Mouse (Mus musculus): ENCODE measurements around the gene Hpcal4.
A peak's percentile ranks its signal among the peaks of the same experiment; 100 is the strongest.
"Not testable (repeated sequence)": the region's sequence is repeated elsewhere in the genome, so short reads cannot be mapped to it uniquely, and the experiment has no call there.

Hpcal4 gene

DNA sequence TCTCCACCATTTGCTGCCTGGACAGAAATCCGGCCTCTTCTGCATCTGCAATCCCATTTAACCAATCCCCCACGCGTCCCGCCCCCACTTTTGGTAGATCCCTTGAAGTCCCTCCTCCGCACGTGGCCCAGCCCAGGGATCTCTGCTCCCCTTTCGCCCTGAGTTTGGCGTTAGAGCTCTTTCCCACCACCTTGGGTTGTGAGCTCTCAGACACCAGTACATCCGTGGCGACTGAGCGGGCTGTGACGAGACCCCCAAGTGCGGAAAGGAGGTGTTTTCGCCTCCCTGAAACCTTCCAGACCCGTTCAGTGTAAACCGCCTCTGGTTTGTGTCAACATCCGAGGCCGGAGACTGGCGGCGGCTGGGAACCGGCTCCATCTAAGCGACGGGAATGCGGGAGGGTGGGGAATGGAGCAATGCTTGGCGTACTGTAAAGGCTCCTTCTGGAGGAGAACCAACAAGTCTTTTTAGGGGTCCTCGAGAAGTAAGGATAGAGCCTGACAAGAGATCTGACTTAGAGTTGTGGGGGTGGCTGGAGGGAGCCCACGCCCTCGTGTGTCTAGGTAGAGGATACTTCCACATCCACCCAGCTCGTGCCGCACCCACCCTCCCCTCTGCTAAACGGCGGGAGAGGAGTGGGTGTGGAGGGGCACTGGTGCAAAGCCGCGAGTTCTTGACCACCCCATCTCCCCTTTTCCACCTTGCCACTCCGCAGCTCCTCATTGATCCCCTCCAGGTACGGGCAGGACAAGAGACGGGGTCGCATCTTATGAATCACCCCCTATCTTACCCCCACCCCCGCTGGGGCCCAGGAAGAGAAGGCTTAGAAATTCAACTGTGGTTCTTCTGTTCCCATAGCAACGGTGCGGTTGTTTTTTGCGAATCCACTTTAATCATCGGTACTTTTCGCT is at the start of gene Hpcal4:
TSS of gene Hpcal4 (plus strand) at position 900 of the 911 bp plus-strand sequence.
- DNase-seq (ENCODE audit: low spot score), result peak; percentile 54

DNA sequence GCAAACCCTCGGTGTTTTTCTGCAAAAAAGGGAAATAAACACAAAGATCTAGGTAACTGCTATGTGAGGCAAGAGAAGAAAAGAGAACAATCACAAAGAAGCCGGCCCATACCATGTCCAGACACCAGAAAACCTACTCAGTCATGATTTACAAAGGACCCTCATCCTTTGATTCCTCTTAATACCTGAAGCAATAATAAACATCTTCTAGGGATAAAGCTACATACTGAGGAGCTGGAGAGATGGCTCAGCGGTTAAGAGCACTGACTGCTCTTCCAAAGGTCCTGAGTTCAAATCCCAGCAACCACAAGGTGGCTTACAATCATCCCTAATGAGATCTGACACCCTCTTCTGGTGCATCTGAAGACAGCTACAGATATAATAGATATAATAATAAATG is 45.5 kb upstream of the Hpcal4 start:
- DNase-seq (ENCODE audit: low spot score), result no peak

DNA sequence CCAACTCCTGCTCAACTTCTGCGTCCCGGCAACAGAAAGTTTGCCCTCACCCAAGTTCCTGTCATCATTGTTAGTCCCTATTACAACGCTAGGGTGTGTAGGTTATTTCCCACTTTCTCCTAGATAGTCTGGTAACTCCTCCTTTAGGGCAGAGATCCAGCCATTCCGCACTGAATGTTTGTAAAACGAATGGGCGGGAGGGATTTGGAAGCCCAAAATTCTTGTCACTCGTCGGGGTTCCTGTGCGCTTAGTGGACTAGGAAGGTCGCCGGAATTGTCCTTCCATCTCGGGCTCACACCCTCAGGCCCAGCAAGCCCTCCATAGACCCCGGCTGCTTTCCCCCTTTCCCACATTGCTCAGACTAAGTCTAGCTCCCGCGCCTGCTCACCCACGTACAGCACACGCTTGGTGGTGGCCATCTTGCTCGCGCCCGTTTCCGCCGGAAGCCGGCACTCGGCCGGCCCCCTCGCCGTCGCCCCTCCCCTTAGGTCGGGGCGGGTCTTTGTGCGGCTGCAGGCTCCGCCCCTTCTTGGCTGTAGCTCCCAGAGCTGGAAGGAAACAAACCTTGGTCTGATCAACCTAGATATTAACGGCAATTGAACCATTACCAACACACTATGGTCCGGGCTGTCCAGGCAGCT is 43.4 kb upstream of the Hpcal4 start, which contains the start of gene Ppie:
TSS of gene Ppie (minus strand) at position 439 of the 642 bp plus-strand sequence.
- DNase-seq (ENCODE audit: low spot score), result peak; percentile 65

DNA sequence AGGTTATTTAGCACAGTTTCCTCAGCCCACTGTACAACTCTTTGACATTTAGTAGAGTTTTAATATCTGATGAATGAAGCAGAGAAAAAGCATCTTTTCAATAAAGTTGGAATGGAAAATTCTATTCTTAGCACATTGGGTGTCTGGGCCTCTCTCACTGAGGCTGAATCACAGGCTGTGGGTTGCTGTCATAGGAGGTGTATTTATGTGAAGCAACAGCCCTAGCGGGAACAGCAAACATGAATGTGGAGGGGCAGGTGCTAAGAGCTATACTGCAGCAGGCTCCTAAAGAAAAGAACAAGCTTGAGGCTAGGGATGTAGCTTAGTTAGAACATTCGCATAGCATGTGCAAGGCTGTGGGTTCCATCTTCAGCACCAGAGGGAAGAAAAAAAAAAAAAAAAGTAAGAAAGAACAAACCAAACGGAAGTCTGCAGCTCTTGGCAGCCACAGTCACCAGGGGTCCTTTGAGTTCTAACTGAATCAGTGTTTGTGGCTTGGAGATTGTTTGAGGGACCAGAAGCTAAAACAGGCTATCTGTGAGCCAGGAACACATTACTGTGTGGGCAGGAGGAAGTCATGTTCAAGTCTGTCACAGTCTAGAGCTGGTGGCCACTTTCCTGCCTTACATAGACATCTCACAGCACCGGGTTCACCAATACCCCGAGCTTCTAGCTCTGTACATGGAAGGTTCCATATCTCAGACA is 35.4 kb upstream of the Hpcal4 start:
- peak; percentile 28 for DNase-seq (ENCODE audit: low spot score)

DNA sequence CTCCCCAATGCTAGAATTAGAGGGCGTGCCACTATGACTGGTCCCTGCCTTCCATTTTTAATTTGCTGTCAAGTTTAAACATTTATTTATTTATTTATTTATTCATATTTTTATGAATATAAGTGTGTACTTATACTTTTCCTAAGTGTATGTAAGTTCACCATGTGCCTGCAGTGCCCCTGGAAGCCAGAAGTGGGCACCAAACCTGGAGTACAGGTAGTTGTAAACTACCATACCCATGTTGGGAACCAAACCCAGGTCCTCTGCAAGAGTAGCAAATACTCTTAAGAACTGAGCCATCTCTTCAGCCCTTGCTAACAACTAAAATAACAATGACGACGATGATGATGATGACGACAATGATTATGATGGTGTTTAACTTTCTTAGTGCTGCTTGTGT is 31.0 kb upstream of the Hpcal4 start:
- DNase-seq (ENCODE audit: low spot score), result no peak

DNA sequence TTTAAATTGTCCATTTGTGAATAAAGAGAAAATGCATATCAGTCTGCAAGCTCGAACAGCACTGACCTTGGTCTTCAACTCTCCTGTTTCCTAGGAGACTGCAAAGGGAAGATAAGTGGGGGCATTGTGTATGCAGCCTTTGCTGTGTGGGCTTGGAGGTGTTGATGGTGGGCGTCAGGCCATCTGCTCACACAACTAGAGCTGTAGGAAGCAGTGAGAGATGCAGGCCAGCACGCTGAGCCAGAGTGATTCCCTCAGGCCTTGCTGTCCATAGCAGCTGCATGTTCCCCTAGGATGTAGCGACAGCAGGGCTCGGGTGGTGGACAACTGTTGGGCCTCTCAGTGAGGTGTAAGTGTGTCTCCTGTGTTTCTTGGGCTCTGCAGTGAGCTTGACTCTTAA is 30.1 kb upstream of the Hpcal4 start:
- peak; percentile 69 for DNase-seq (ENCODE audit: low spot score)

DNA sequence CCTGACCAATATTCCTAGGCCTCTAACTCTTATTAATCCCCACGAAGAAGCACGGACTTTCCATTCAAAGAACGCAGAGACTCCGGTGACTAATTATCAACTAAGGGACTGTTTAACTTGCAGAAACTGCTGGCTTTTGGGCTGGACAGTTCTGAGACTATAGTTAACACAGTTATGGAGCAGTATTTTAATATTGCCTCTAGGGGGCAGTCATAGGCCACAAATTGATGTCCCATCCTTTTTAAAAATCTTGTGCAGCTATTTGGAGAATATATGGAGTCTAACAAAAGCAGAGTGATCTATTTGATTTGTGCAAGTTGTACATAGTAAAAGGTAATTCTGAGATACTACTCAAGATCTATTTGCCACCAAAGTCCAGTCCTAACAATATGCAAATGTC is 28.0 kb upstream of the Hpcal4 start:
- peak; percentile 43 for DNase-seq (ENCODE audit: low spot score)

DNA sequence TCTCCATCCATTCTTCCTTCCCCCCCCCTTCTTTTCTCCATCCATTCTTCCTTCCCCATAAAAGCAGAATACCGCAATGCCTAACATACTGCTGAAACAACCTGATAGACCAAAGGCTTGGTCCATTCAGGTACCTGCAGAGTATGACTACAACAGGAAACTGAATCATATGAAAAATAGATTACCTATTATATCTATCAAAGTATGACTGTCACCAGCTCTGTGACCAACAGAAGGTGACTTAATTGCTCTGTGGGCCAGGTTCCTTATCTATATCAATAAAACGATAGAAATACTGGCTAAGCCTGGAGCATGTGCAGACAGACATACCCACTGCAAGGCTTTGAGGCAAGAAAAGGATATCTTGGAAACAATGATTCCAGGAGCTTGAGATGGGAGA is 27.6 kb upstream of the Hpcal4 start:
- no peak for DNase-seq (ENCODE audit: low spot score)

DNA sequence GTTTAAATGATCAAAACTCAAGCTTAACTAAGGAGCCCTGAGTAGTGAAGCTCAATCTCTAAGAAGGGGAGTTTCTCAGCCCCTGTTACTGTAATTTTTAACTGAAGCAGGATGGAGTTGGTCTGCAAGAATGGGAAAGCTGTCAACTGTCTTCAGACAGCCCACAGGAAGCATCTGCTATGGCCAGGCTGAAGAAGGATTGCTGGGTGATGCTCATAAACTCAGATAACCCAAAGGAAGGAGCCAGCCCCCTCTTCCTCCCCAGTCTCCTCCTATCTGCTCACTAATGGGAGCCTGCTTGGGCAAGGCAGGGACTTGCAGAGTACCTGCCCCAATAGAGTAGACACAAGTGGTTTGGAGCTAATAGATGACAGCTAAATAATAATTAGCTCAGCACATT is 27.2 kb upstream of the Hpcal4 start:
- no peak for DNase-seq (ENCODE audit: low spot score)

DNA sequence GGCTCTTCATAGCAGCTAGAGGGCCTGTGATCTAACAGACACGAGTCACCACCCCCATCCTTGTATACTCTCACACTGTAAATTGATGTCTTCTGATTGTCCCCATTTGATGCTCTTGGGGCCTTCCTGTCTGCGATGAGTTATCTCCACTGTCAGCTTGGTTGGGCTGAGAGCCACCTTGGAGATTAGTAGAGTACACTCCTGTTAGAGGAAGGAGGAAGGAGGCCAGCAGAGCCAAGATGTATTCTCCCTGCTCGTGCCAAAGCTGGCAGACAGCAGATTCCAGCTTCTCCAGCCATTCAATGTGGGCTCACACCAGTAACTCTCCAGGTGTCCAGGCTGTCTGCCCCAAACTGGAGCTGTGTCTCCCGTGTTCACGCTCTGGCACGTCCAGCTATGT is 22.5 kb upstream of the Hpcal4 start:
- DNase-seq (ENCODE audit: low spot score), result no peak

DNA sequence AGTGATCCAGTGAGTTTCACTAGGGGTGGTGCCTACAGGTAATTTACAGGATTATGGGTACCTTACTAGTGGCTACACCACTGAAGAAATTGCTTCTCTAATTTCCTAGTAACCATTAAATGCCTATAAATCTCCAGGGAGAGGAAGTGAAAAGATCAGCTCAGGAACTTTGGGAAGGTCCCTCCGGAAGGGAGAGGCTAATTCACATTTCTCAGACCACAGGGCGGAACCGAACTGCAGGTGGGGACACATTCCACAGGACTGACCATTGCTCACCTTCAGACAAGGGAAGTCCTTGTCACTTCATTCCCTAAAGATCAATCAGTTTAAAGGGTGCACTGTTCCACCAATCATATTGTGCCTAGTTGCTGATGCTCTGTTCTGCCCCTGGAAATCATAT is 21.8 kb upstream of the Hpcal4 start:
- not testable (repeated sequence) for DNase-seq (ENCODE audit: low spot score)

DNA sequence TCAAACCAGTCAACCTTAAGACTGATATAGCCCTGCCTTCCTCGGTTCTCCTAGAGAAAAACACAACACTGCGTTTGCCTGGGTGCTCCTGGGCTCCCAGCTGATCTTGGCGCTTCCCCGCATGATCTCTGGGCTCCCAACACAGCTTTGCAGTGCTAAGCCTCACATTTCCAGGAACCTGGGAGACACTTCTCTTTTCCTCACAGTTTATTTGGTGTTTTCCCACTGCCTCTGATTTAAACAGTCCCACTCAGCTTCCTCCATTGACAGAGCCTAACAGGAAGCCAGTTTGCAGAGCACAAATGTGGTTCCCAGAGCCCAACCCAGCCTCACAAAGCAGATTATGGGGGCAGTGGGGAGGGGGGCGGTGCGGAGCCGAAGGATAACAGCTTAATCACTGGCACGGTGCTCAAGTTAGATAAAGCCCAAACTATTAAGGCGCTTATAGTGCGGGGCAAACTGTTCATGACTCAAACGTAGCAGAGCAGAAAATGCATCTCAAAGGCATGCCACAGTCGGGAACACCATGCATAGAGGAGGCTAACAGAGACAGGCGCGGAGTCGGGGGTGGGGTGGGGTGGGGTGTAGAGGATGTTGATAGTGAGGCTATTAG is 20.6 kb upstream of the Hpcal4 start:
- DNase-seq (ENCODE audit: low spot score), result no peak

DNA sequence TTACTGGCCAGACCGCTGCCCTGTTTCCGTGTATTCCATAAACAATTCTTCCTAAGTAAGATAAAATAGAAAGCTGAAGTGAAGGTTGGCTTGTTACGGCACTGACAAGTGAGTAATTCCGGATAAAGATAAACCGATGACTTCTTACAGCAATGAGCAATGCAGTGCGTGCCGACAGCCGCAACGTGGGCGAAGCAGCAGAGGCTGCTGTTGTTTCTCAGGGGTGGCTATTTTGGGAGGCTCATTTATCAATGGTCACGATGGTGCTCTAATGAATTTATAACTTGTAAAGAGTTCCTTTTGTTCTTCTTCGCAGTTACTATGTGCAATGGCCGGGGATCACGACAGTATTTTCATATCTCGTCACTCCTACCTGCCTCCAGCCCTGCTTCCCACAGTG is 18.9 kb upstream of the Hpcal4 start:
- peak; percentile 39 for DNase-seq (ENCODE audit: low spot score)

DNA sequence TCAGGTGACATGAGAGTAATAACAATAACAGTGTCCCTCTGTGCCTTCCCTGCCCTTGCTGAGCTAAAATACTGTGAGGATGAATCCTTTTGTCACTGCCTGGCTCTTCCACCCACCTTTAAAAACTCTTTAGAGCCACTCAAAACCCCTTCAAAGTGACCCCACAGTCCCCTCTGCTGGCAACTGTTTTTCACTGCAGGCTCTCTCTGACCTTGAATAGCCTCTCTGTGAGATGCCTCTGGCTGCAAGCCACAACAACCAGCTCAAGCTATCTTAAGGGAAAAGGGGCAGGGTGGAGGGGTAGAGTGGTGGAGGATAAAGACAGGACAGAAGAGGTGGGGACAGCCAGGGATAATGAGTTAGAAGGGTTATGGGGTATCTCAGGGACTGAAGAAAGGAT is 11.2 kb upstream of the Hpcal4 start:
- no peak for DNase-seq (ENCODE audit: low spot score)

DNA sequence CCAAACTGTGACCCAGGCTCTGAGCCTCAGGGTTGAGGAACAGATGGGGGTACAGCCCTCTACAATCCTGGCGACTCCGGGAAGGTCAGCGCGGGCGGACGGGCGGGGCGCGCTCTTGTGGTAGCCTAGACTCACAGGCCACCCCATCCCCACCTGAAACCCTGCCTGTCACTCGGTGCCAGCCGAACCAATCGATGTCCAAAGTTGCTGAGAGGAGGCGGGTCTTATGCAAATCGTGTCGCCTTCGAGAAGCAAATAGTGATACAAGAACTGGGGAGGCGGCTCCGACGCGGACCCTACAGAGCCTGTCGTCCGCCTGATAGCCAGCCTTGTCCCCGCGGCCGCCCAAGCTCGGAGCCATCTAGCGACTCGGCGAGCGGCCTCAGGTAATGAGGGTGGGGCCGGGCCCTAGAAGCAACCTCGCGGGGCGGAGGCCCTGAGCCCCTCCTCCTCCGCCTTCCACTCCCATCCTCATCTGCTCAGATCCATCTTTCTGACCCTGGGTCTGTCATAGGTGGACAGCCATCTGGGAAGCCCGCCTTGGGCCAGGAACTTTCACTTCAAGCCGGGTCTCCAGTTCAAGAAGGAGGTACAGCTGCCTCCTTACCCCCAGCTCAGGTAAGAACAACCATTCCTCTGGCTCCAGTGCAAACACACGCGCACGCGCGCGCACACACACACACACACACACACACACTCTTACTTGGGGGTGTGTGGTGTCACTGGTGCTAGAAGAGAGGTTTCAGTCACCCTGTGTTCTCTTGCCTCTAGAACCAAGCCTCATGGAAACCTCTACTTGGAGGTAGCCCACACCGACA is 421 bp downstream of the Hpcal4 start:
- DNase-seq (ENCODE audit: low spot score), result peak; percentile 89

DNA sequence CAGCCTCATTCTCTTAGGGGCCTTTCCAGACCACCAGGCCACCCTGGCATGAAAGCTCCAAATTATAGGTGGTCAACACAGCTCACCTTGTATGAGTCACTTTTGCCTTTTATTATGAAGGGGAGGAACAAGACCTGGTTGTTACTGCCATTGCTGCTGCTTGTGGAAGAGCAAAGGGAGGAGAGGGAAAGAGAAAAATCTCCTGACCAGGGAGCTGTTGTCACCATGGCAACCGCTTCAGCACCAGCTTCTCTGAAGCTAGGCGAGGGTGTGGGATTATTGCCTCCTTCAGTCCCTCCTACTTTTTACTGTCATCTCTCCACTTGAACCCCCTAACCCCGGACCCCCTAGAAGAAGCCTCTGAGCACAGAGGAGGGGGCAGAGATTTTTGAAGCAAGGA is 1.8 kb downstream of the Hpcal4 start:
- DNase-seq (ENCODE audit: low spot score), result peak; percentile 43

DNA sequence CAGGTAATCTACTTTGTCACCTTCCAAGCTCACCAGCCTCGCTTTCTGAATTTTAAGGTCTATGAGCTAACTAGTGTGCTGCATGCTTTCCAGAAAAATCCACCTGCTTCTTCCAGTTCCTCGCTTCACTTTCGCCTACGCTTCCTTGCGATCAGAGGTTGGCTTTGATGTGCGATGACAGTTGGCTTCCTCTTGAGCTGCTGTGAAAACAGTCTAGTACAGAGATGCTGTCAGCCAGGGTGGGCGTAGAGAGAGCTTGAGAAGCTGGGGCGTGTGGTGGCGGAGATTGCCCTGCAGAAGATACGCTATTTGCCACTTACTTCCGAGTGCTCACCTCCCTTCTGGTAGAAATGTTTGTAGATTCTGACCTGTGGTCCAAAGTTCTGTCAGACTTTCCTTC is 9.3 kb downstream of the Hpcal4 start:
- no peak for DNase-seq (ENCODE audit: low spot score)

DNA sequence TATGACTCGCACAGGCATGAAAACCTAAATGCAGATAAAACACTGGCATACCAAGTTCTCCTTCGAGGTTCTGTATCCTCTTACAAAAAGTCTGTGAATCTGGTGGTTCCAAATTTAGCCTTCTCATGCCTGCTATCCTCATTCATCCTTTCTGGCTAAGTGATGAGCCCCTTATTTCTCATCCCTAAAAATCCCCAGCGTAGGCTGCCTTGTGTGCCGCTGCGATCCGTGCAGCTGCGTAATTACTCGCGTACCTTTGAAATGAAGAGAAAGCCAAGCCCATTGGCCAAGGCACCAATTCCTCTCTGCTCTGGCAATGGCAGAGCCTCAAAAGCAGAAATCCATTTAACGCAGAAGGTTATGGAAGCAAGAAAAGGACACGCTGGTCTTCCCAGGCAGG is 10.8 kb downstream of the Hpcal4 start:
- DNase-seq (ENCODE audit: low spot score), result no peak

DNA sequence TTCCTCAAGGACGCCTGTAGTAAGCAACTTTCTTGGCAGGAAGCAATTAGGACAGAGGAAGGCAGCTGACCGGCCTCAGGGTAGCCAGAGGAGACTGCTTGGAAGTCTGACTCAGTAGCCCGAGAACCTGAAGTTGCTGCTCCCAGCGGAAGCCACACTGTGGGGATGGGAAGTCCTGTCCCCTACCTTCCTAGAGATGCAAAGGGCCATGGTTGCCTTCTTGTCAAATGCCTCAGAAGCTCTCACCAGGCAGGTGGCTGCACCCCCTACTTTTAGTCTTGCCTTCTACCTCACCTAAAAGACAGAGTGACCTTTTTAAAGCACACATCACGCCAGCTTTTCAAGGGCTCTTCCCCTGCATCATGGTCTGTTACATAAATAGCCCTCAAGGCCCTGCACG is 13.7 kb downstream of the Hpcal4 start:
- no peak for DNase-seq (ENCODE audit: low spot score)

DNA sequence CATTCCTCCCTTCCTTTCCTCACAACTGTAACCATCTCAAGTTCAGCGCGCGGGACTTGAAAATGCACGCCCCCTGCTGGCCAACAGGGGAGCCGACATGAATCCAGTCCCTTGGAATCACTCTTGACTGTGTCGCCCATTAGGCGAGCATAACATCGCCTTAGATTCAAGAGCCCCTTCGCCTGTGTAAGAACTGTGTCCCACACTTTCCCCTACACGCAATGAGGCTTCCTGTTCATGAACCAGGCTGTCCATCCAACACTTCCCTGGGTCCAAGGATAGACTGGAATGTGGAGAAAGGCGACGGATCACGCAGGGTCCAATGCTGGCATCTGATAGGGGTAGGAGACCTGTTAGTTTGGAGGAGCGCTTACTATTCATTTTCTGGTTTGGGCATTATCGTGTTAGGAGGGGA is 17.8 kb downstream of the Hpcal4 start:
- DNase-seq (ENCODE audit: low spot score), result peak; percentile 60
